14 mouse cellular contexts compared by ENCODE assay signal in genomic region chr4:127371546-127371945, GRCm38 (mm10). TPM values are rescaled to one million over a fixed set of nuclear protein-coding genes. Genes with fewer than 3 reads are reported as not detected.
DNase-seq lines count a peak whose midpoint lies in the region; ATAC-seq lines count a peak whose summit lies in the region.
"Had no signal": no experiment of that assay in that cellular context is flagged by ENCODE, and none has a peak within 500 bp of the region (broad histone marks: within the 10 kb centered on the region; RNA-seq: fewer than 3 reads in every experiment).

No protein-coding gene starts in this region.

- no peaks in the 10 kb centered on the region for H3K9me3 ChIP-seq in heart, embryonic 13.5 days
- H3K9me3 ChIP-seq in midbrain, embryonic 11.5 days (ENCODE audit: control insufficient read depth, low read length): no peaks in the 10 kb centered on the region
- H3K9me3 ChIP-seq in midbrain, embryonic 16.5 days (replicated peaks; ENCODE audit: control insufficient read depth, low read length, poor library complexity, severe bottlenecking): no peaks in the 10 kb centered on the region
- H3K9me3 ChIP-seq: midbrain, embryonic 13.5 days had no signal

- H3K27ac ChIP-seq in heart, embryonic 13.5 days (replicated peaks): 0 out of 2 replicates have a peak overlapping the region, but pooled peaks have one; percentile 8
- H3K27ac ChIP-seq in midbrain, embryonic 11.5 days (ENCODE audit: low read depth, low read length): no peak overlapping the region
- no peak overlapping the region for H3K27ac ChIP-seq in midbrain, embryonic 16.5 days (ENCODE audit: low read length)
- H3K27ac ChIP-seq: midbrain, embryonic 13.5 days had no signal

- peaks cover 2% of the 10 kb centered on the region; the same call in 1 of the 2 replicates for H3K27me3 ChIP-seq in heart, embryonic 13.5 days (replicated peaks)
- H3K27me3 ChIP-seq in midbrain, embryonic 11.5 days (ENCODE audit: control insufficient read depth, insufficient read depth, low read length): no peaks in the 10 kb centered on the region
- no peaks in the 10 kb centered on the region for H3K27me3 ChIP-seq in midbrain, embryonic 16.5 days (ENCODE audit: control insufficient read depth, insufficient read depth, low read depth, low read length)
- H3K27me3 ChIP-seq: midbrain, embryonic 13.5 days had no signal

- no peak overlapping the region for H3K4me3 ChIP-seq in heart, embryonic 13.5 days
- H3K4me3 ChIP-seq in midbrain, embryonic 11.5 days (ENCODE audit: low read depth, low read length): no peak overlapping the region
- H3K4me3 ChIP-seq in midbrain, embryonic 16.5 days (ENCODE audit: low read depth, low read length): no peak overlapping the region
- H3K4me3 ChIP-seq: midbrain, embryonic 13.5 days had no signal

- 44% methylated on average over 5 of the region's 5 CpGs for WGBS in heart, embryonic 13.5 days
- WGBS in midbrain, embryonic 11.5 days: 69% methylated on average over 5 of the region's 5 CpGs
- WGBS in midbrain, embryonic 16.5 days: 74% methylated on average over 5 of the region's 5 CpGs

- no peak overlapping the region for H3K9ac ChIP-seq in heart, embryonic 13.5 days
- H3K9ac ChIP-seq in midbrain, embryonic 11.5 days (ENCODE audit: low read length): no peak overlapping the region
- no peak overlapping the region for H3K9ac ChIP-seq in midbrain, embryonic 16.5 days (ENCODE audit: low read depth, low read length)
- H3K9ac ChIP-seq: midbrain, embryonic 13.5 days had no signal

- peak; percentile 87 for DNase-seq in 3T3-L1 (ENCODE audit: low read depth, low spot score)
- peak; percentile 62 for DNase-seq in Muller cell, postnatal 12 days (ENCODE audit: inconsistent ontology term)
- peak; percentile 64 for DNase-seq in lung, postnatal 10 days
- DNase-seq in midbrain, embryonic 11.5 days (ENCODE audit: low spot score, missing footprints): no peak
- no peak for DNase-seq in left cerebral cortex, adult 9 months (ENCODE audit: low spot score in 2 of 2)
- DNase-seq: cerebellum, postnatal 14 days; kidney, adult 8-10 months; right cerebral cortex, postnatal 25 days; thymus, adult 18-20 months had no signal

- no peaks in the 10 kb centered on the region for H3K36me3 ChIP-seq in heart, embryonic 13.5 days
- H3K36me3 ChIP-seq in midbrain, embryonic 11.5 days (ENCODE audit: control insufficient read depth, insufficient read depth, low read length): no peaks in the 10 kb centered on the region
- H3K36me3 ChIP-seq in midbrain, embryonic 16.5 days (ENCODE audit: control insufficient read depth, insufficient read depth, low read length): no peaks in the 10 kb centered on the region
- H3K36me3 ChIP-seq: midbrain, embryonic 13.5 days had no signal

- ATAC-seq in heart, embryonic 13.5 days (ENCODE audit: extremely low read depth, insufficient number of reproducible peaks, low FRiP score, low TSS enrichment): no peak
- ATAC-seq in midbrain, embryonic 11.5 days (ENCODE audit: low FRiP score): no peak
- no peak for ATAC-seq in midbrain, embryonic 16.5 days
- ATAC-seq: midbrain, embryonic 13.5 days had no signal

- peaks cover 34% of the 10 kb centered on the region for H3K4me1 ChIP-seq in heart, embryonic 13.5 days
- no peaks in the 10 kb centered on the region for H3K4me1 ChIP-seq in midbrain, embryonic 11.5 days (ENCODE audit: control insufficient read depth, insufficient read depth, low read length)
- H3K4me1 ChIP-seq in midbrain, embryonic 16.5 days (ENCODE audit: control insufficient read depth, insufficient read depth, low read length): peaks cover 8% of the 10 kb centered on the region; the same call in 1 of the 2 replicates

- H3K4me2 ChIP-seq in heart, embryonic 13.5 days: no peak overlapping the region
- H3K4me2 ChIP-seq in midbrain, embryonic 11.5 days: no peak overlapping the region
- H3K4me2 ChIP-seq in midbrain, embryonic 16.5 days (ENCODE audit: low read length): no peak overlapping the region
- H3K4me2 ChIP-seq: liver, embryonic 11.5 days; midbrain, embryonic 13.5 days had no signal

RNA-seq across cellular contexts. Expression of gene Gjb5, which starts 13.6 kb away (rescaled TPM):
- polyA plus RNA-seq in heart, embryonic 13.5 days (2015; fragmentation: Nextera tagmentation; extraction: Ambion mirVana): 0.22 and 0.37 TPM in 2 replicates
- 0.42 and 0.46 TPM in 2 replicates for polyA plus RNA-seq in midbrain, embryonic 11.5 days (2014; fragmentation: Nextera tagmentation; extraction: Ambion mirVana)
- polyA plus RNA-seq in midbrain, embryonic 16.5 days (2015; fragmentation: Nextera tagmentation; extraction: Ambion mirVana): 0.18 TPM in 1 of 2 replicates, not detected in the other
- polyA plus RNA-seq: neural tube, embryonic 14.5 days had no signal

RNA-seq across cellular contexts. Expression of gene Gjb4, which starts 17.7 kb away (rescaled TPM):
- polyA plus RNA-seq in heart, embryonic 13.5 days (2015; fragmentation: Nextera tagmentation; extraction: Ambion mirVana): 0.23 TPM in 1 of 2 replicates, not detected in the other
- polyA plus RNA-seq in midbrain, embryonic 11.5 days (2014; fragmentation: Nextera tagmentation; extraction: Ambion mirVana): 0.10 TPM in 1 of 2 replicates, not detected in the other
- polyA plus RNA-seq in midbrain, embryonic 16.5 days (2015; fragmentation: Nextera tagmentation; extraction: Ambion mirVana): 0.13 and 0.14 TPM in 2 replicates
- polyA plus RNA-seq: liver, embryonic 11.5 days; neural tube, embryonic 14.5 days had no signal

RNA-seq across cellular contexts. Expression of gene Gjb3, which starts 40.9 kb away (rescaled TPM):
- polyA plus RNA-seq in heart, embryonic 13.5 days (2015; fragmentation: Nextera tagmentation; extraction: Ambion mirVana): not detected in 2 replicates
- polyA plus RNA-seq in midbrain, embryonic 11.5 days (2014; fragmentation: Nextera tagmentation; extraction: Ambion mirVana): 0.65 and 0.75 TPM in 2 replicates
- 0.11 and 0.55 TPM in 2 replicates for polyA plus RNA-seq in midbrain, embryonic 16.5 days (2015; fragmentation: Nextera tagmentation; extraction: Ambion mirVana)

RNA-seq across cellular contexts. Expression of gene Gja4, which starts 57.7 kb away (rescaled TPM):
- polyA plus RNA-seq in heart, embryonic 13.5 days (2015; fragmentation: Nextera tagmentation; extraction: Ambion mirVana): 29.5 and 32.9 TPM in 2 replicates
- polyA plus RNA-seq in midbrain, embryonic 11.5 days (2014; fragmentation: Nextera tagmentation; extraction: Ambion mirVana): 18.3 and 20.1 TPM in 2 replicates
- 18.1 and 20.8 TPM in 2 replicates for polyA plus RNA-seq in midbrain, embryonic 16.5 days (2015; fragmentation: Nextera tagmentation; extraction: Ambion mirVana)

Comparison
In these comparisons a context has a peak if more than half of its experiments do, and no peak if none do; other contexts are left out.
1. DNase-seq: peak in 3T3-L1 (single experiment), Muller cell, postnatal 12 days (single experiment) and lung, postnatal 10 days (single experiment); none in midbrain, embryonic 11.5 days (single experiment) and left cerebral cortex, adult 9 months (0 of 2).